18 mouse cellular contexts compared by ENCODE assay signal in genomic region chr10:28401796-28402195, GRCm38 (mm10).
"Had no signal": no experiment of that assay in that cellular context is flagged by ENCODE, and none has a peak within 500 bp of the region (broad histone marks: within the 10 kb centered on the region; RNA-seq: fewer than 3 reads in every experiment).

No protein-coding gene starts in this region.

- H3K27ac ChIP-seq: lung, embryonic 15.5 days; midbrain, embryonic 10.5 days; midbrain, embryonic 12.5 days; neural tube, embryonic 13.5 days; neural tube, embryonic 15.5 days; stomach, embryonic 15.5 days had no signal

- H3K4me1 ChIP-seq: lung, embryonic 15.5 days; midbrain, embryonic 10.5 days; midbrain, embryonic 12.5 days; neural tube, embryonic 13.5 days; neural tube, embryonic 15.5 days; stomach, embryonic 15.5 days had no signal

- ATAC-seq: liver, postnatal 0 days; lung, postnatal 0 days; midbrain, embryonic 16.5 days had no signal

- DNase-seq: liver, postnatal 0 days; lung, adult 2 months; lung, postnatal 4 days; midbrain, embryonic 14.5 days; retina, postnatal 1 day; right cerebral cortex, adult 18-20 months; thymus, adult 18-20 months; thymus, postnatal 14 days; thymus, postnatal 36 days had no signal

- H3K4me2 ChIP-seq: lung, embryonic 15.5 days; midbrain, embryonic 12.5 days; neural tube, embryonic 13.5 days; neural tube, embryonic 15.5 days; stomach, embryonic 15.5 days had no signal

- H3K27me3 ChIP-seq: lung, embryonic 15.5 days; midbrain, embryonic 12.5 days; neural tube, embryonic 13.5 days; neural tube, embryonic 15.5 days; stomach, embryonic 15.5 days had no signal

- H3K9me3 ChIP-seq: lung, embryonic 15.5 days; midbrain, embryonic 10.5 days; midbrain, embryonic 12.5 days; neural tube, embryonic 13.5 days; neural tube, embryonic 15.5 days; stomach, embryonic 15.5 days had no signal

- H3K9ac ChIP-seq: liver, postnatal 0 days; lung, embryonic 15.5 days; midbrain, embryonic 12.5 days; neural tube, embryonic 13.5 days; neural tube, embryonic 15.5 days; stomach, embryonic 15.5 days had no signal

- H3K4me3 ChIP-seq: lung, embryonic 15.5 days; midbrain, embryonic 10.5 days; midbrain, embryonic 12.5 days; myocyte; neural tube, embryonic 13.5 days; neural tube, embryonic 15.5 days; stomach, embryonic 15.5 days had no signal

- H3K36me3 ChIP-seq: lung, embryonic 15.5 days; midbrain, embryonic 10.5 days; midbrain, embryonic 12.5 days; neural tube, embryonic 13.5 days; neural tube, embryonic 15.5 days; stomach, embryonic 15.5 days had no signal
